Mouse (Mus musculus) forebrain, embryonic 12.5 days (tissue): ENCODE results near the gene Fhdc1. TPM values are rescaled to one million over a fixed set of nuclear protein-coding genes. Genes with fewer than 3 reads are reported as not detected.

Experiments
- ATAC-seq: fragments of 200-750 bp; cut with Nextera tagmentation; 2 replicates; pipeline ENCODE4 v1.8.0; 2017; ENCODE audit warnings: moderate TSS enrichment; ENCODE audit not compliant: low FRiP score
- H3K27ac ChIP-seq: fragments of 300-500 bp; sonication (generic); 2 replicates; pipeline ENCODE4 v1.5.1; 2016; ENCODE audit warnings: mild to moderate bottlenecking
- H3K27me3 ChIP-seq: fragments of 300-500 bp; sonication (generic); 2 replicates; pipeline ENCODE4 v1.6.1; 2016; ENCODE audit warnings: mild to moderate bottlenecking
- H3K36me3 ChIP-seq: fragments of 300-500 bp; sonication (generic); replicated peaks from 2 replicates; pipeline ENCODE4 v1.6.1; 2016; ENCODE audit warnings: mild to moderate bottlenecking
- H3K4me1 ChIP-seq: fragments of 300-500 bp; sonication (generic); 2 replicates; pipeline ENCODE4 v1.6.1; 2016
- H3K4me2 ChIP-seq: fragments of 300-500 bp; sonication (generic); 2 replicates; pipeline ENCODE4 v1.6.1; 2016; ENCODE audit warnings: mild to moderate bottlenecking, moderate library complexity
- H3K4me3 ChIP-seq: fragments of 300-500 bp; sonication (generic); replicated peaks from 2 replicates; pipeline ENCODE4 v1.5.1; 2016; ENCODE audit warnings: mild to moderate bottlenecking
- H3K9ac ChIP-seq: fragments of 300-500 bp; sonication (generic); 2 replicates; pipeline ENCODE4 v1.6.1; 2016; ENCODE audit warnings: mild to moderate bottlenecking
- H3K9me3 ChIP-seq: fragments of 300-500 bp; sonication (generic); 2 replicates; pipeline ENCODE4 v1.6.1; 2016
- WGBS: fragments of 180-500 bp; shearing (Covaris S2); methylation state at CpG from one replicate; pipeline ENCODE4 v1.1.7; 2016; 5-methylcytosine and 5-hydroxymethylcytosine counted together
- polyA plus RNA-seq: library from polyadenylated mRNA; unstranded; fragments of >200 nt; fragmentation: Nextera tagmentation; extraction: Ambion mirVana; gene quantifications from 2 replicates; pipeline ENCODE4 v1.2.1, GENCODE M21; 2016

Gene Fhdc1
- polyA plus RNA-seq, 1 experiment from 2014 or later: 3.5 TPM

- ATAC-seq: no peak
- Histone ChIP-seq H3K4me1 (peaks cover 23% of the 10 kb centered on the region), H3K36me3 (no peaks in the 10 kb centered on the region), H3K27ac (no peak overlapping the region), H3K9ac (no peak overlapping the region), H3K27me3 (no peaks in the 10 kb centered on the region), H3K4me2 (no peak overlapping the region), H3K9me3 (no peaks in the 10 kb centered on the region), H3K4me3 (no peak overlapping the region)
- 93% methylated on average over 5 of the region's 5 CpGs for whole genome bisulfite sequencing
These were observed 52.5 kb downstream of the Fhdc1 start for GRCm38 (mm10) chr3:84427779-84428178.

GRCm38 (mm10) chr3:84422340-84422739 lies 57.9 kb downstream of the Fhdc1 start:
- WGBS: 85% methylated on average over 5 of the region's 5 CpGs
- Histone ChIP-seq H3K4me1 (peaks cover 12% of the 10 kb centered on the region), H3K36me3 (no peaks in the 10 kb centered on the region), H3K27me3 (no peaks in the 10 kb centered on the region), H3K4me3 (no peak overlapping the region), H3K9me3 (no peaks in the 10 kb centered on the region), H3K27ac (no peak overlapping the region), H3K4me2 (no peak overlapping the region), H3K9ac (no peak overlapping the region)
- ATAC-seq: no peak

DNA sequence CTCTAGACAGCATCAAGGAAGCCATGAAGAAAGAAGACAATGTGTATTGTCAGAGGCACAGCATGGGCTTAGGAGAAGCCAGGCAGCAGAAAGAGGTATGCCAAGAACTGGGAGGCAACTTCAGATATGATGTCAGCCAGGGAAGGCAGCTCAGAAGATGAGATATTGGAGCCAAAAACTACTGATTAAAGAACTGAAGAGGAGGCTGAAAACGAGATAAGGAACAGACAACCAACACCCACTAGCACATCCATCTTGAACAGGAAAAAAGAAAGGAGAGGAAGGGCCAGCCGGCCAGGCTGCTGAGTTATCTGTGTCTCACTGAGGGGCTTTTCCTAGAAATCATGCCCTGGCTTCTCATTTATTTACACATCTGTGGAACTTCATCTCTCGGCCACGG lies 66.4 kb downstream of the Fhdc1 start:
- no peak for ATAC-seq
- no peaks in the 10 kb centered on the region for H3K9me3 ChIP-seq
- H3K27ac ChIP-seq: no peak overlapping the region
- no peaks in the 10 kb centered on the region for H3K36me3 ChIP-seq
- peaks cover 14% of the 10 kb centered on the region for H3K4me1 ChIP-seq
- H3K27me3 ChIP-seq: no peaks in the 10 kb centered on the region
- no peak overlapping the region for H3K4me2 ChIP-seq
- WGBS: 83% methylated on average over 4 of the region's 4 CpGs
- H3K9ac ChIP-seq: no peak overlapping the region
- no peak overlapping the region for H3K4me3 ChIP-seq

DNA sequence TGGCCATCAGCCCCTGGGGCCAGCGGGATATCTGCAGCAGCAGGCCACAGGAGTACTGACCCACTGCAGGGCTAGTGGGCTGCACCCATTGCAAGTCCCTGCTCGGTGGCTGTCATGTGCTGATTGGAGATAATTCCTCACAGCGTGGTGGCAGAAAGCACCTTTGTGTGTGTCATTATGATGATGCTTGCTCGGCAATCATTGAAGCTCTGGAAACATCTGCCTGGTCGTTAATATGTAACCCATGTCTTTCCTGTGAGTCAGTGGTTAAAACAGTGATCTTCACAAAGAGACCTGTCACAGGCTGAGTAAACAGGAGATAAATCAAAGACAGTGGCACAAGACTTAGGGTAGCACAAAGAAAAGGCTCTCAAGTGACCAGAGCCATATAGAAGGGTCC lies 67.3 kb downstream of the Fhdc1 start:
- no peak; the same call in 1 of the 2 replicates for ATAC-seq
- H3K27ac ChIP-seq: no peak overlapping the region; the same call in 1 of the 2 replicates

DNA sequence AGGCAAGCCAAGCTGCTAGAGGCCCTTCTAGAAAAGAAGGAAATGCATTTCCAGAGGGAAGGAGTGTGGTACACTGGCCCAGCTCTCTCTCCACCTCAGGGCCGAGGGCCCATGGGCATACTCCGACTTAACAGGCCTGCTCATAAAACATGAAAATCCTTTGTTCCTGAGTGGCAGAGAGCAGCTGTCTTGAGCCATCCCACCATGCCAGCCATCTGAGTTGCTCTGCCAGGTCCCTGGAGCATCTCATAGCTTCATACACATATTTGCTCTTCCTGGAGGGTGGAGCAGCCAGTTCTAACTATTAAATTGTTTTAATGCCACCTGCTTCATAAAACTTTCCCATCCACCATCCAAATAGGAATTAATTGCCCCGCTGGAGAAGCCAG lies 70.8 kb downstream of the Fhdc1 start:
- ATAC-seq: no peak
- no peak overlapping the region for H3K27ac ChIP-seq
- no peaks in the 10 kb centered on the region for H3K9me3 ChIP-seq
- WGBS: 90% methylated on average over 3 of the region's 3 CpGs
- no peak overlapping the region for H3K4me3 ChIP-seq
- H3K4me1 ChIP-seq: peaks cover 14% of the 10 kb centered on the region
- H3K9ac ChIP-seq: no peak overlapping the region
- no peaks in the 10 kb centered on the region for H3K36me3 ChIP-seq
- H3K27me3 ChIP-seq: 0 out of 2 replicates have a peak, but pooled peaks cover 4% of the 10 kb centered on the region
- H3K4me2 ChIP-seq: no peak overlapping the region

More for the DNA sequence above, 67.3 kb downstream of the Fhdc1 start:
- H3K36me3 ChIP-seq: no peaks in the 10 kb centered on the region
- H3K9me3 ChIP-seq: no peaks in the 10 kb centered on the region
- no peak overlapping the region for H3K4me3 ChIP-seq
- H3K4me2 ChIP-seq: no peak overlapping the region
- H3K27me3 ChIP-seq: no peaks in the 10 kb centered on the region
- H3K4me1 ChIP-seq: peaks cover 14% of the 10 kb centered on the region
- no peak overlapping the region for H3K9ac ChIP-seq
- 57% methylated on average over 5 of the region's 5 CpGs for whole genome bisulfite sequencing

DNA sequence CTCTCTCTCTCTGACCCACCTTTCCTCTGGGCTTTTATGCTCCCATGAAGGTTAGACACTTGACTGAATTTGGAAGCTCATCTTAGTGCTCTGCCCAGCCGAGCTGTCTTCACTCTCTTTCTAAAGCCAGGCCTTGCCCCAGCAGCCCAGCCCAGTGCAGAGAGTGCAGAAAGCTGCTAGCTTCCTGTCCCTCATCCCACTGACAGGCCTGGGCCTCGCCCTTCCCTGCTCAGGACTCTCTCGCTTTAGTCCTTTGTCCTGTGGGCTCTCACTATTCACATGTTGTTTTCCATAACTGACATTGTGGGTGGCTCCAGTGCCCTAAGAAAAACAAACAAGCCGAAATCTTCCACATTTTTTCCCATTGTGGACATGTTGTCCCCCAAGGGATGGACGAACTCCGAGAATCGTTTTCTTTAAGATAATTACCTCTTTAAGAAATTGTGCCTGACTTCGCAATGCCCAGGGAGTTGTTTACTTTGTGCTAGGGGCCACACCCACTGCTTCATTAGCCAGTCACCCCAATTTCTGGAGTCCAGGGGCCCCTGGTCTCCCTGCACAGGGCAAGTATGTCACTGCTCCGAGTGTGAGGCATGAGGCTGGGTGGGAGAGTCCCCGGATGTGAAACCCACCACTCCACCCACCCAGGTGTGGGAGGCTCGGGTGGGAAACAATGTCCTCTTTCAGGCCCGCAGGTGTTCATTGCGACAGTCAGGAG lies 71.3 kb downstream of the Fhdc1 start:
- no peak overlapping the region for H3K9ac ChIP-seq
- H3K27me3 ChIP-seq: 0 out of 2 replicates have a peak, but pooled peaks cover 4% of the 10 kb centered on the region
- no peaks in the 10 kb centered on the region for H3K36me3 ChIP-seq
- no peak overlapping the region for H3K27ac ChIP-seq
- no peak overlapping the region for H3K4me2 ChIP-seq
- no peak overlapping the region for H3K4me3 ChIP-seq
- 63% methylated on average over 13 of the region's 13 CpGs for WGBS
- H3K4me1 ChIP-seq: peaks cover 14% of the 10 kb centered on the region
- H3K9me3 ChIP-seq: no peaks in the 10 kb centered on the region
- no peak for ATAC-seq

GRCm38 (mm10) chr3:84405523-84405922 lies 74.7 kb downstream of the Fhdc1 start:
- Histone ChIP-seq H3K4me1 (peaks cover 9% of the 10 kb centered on the region), H3K9ac (no peak overlapping the region), H3K9me3 (no peaks in the 10 kb centered on the region), H3K4me2 (no peak overlapping the region), H3K27me3 (0 out of 2 replicates have a peak, but pooled peaks cover 4% of the 10 kb centered on the region), H3K27ac (no peak overlapping the region), H3K36me3 (no peaks in the 10 kb centered on the region), H3K4me3 (no peak overlapping the region)
- 82% methylated on average over 4 of the region's 4 CpGs for WGBS
- no peak for ATAC-seq

GRCm38 (mm10) chr3:84403389-84403788 lies 76.8 kb downstream of the Fhdc1 start:
- ATAC-seq: no peak
- H3K4me1 ChIP-seq: peaks cover 9% of the 10 kb centered on the region; the same call in 1 of the 2 replicates
- no peak overlapping the region for H3K4me3 ChIP-seq
- H3K27me3 ChIP-seq: 0 out of 2 replicates have a peak, but pooled peaks cover 4% of the 10 kb centered on the region
- no peaks in the 10 kb centered on the region for H3K36me3 ChIP-seq
- no peaks in the 10 kb centered on the region for H3K9me3 ChIP-seq
- H3K27ac ChIP-seq: no peak overlapping the region
- WGBS: 31% methylated on average over 5 of the region's 5 CpGs
- H3K4me2 ChIP-seq: no peak overlapping the region
- no peak overlapping the region for H3K9ac ChIP-seq

- Histone ChIP-seq H3K27me3 (0 out of 2 replicates have a peak, but pooled peaks cover 4% of the 10 kb centered on the region), H3K4me2 (no peak overlapping the region; the same call in 1 of the 2 replicates), H3K4me1 (peaks cover 9% of the 10 kb centered on the region; the same call in 1 of the 2 replicates), H3K9ac (no peak overlapping the region), H3K36me3 (no peaks in the 10 kb centered on the region), H3K9me3 (no peaks in the 10 kb centered on the region), H3K27ac (no peak overlapping the region), H3K4me3 (no peak overlapping the region)
- WGBS: 13% methylated on average over 2 of the region's 2 CpGs
- ATAC-seq: no peak
These were observed 77.5 kb downstream of the Fhdc1 start for GRCm38 (mm10) chr3:84402716-84403115.

GRCm38 (mm10) chr3:84397976-84398375 lies 82.3 kb downstream of the Fhdc1 start:
- H3K9me3 ChIP-seq: no peaks in the 10 kb centered on the region
- no peak for ATAC-seq
- no peaks in the 10 kb centered on the region for H3K27me3 ChIP-seq
- 64% methylated on average over 4 of the region's 4 CpGs for WGBS
- H3K36me3 ChIP-seq: no peaks in the 10 kb centered on the region
- H3K4me3 ChIP-seq: no peak overlapping the region
- peaks cover 8% of the 10 kb centered on the region; the same call in 1 of the 2 replicates for H3K4me1 ChIP-seq
- H3K27ac ChIP-seq: no peak overlapping the region
- no peak overlapping the region for H3K9ac ChIP-seq
- no peak overlapping the region for H3K4me2 ChIP-seq

- H3K4me3 ChIP-seq: no peak overlapping the region
- no peak for ATAC-seq
- 91% methylated on average over 2 of the region's 2 CpGs for WGBS
- no peaks in the 10 kb centered on the region for H3K9me3 ChIP-seq
- H3K36me3 ChIP-seq: no peaks in the 10 kb centered on the region
- H3K27ac ChIP-seq: no peak overlapping the region
- no peaks in the 10 kb centered on the region for H3K27me3 ChIP-seq
- no peaks in the 10 kb centered on the region for H3K4me1 ChIP-seq
- no peak overlapping the region for H3K4me2 ChIP-seq
- no peak overlapping the region for H3K9ac ChIP-seq
These were observed 84.0 kb downstream of the Fhdc1 start for GRCm38 (mm10) chr3:84396240-84396639.

DNA sequence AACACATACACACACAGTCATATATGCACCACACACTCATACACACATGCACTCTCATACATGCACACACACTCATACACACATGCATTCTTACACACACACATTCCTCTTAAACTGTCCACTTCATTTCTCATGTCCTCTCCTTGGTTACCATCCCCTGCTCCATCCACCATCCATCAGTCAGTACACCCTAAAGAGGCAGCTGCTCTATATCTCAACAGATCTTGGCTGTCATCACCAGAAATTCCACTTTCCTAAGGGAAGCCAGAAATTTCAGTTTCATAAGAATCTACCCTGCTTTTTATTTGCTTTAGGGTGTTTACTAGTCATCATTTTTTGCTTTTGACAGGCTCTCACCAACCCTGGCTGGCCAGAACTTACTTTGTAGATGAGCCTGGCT lies 84.4 kb downstream of the Fhdc1 start:
- no peaks in the 10 kb centered on the region for H3K4me1 ChIP-seq
- no peak overlapping the region for H3K27ac ChIP-seq
- ATAC-seq: no peak
- H3K9me3 ChIP-seq: no peaks in the 10 kb centered on the region
- no peaks in the 10 kb centered on the region for H3K36me3 ChIP-seq
- H3K27me3 ChIP-seq: no peaks in the 10 kb centered on the region
- H3K4me3 ChIP-seq: no peak overlapping the region
- no peak overlapping the region for H3K9ac ChIP-seq
- no peak overlapping the region for H3K4me2 ChIP-seq

GRCm38 (mm10) chr3:84394841-84395447 lies 85.3 kb downstream of the Fhdc1 start:
- Histone ChIP-seq H3K9ac (no peak overlapping the region), H3K4me1 (no peaks in the 10 kb centered on the region), H3K4me2 (no peak overlapping the region), H3K36me3 (no peaks in the 10 kb centered on the region), H3K4me3 (no peak overlapping the region), H3K27me3 (no peaks in the 10 kb centered on the region), H3K27ac (no peak overlapping the region), H3K9me3 (no peaks in the 10 kb centered on the region)
- no peak for ATAC-seq
- 85% methylated on average over 8 of the region's 8 CpGs for WGBS
